Mouse (Mus musculus): ENCODE measurements around the gene Gm2174.

Gene Gm2174

DNA sequence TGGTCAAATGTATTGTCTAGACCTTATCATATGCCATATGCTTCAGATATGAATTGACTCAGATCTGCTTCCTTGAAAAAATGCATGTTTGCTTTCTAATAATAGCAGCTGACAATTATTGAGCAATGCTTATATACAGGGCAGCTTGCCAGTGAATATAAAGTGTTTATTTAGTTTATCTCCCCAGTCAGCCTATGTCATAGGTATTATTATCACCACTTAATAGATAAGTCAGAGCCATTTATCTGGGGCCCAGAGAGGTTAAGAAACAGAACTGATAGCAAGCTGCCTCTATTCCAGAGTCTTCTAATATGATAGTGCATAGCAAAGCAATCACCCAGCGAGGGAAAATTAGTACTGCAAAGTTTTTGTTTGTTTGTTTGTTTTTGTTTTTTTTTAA, 17.1 kb downstream of the Gm2174 start:
- DNase-seq (ENCODE audit: low read depth, low spot score) = no peak
- Histone ChIP-seq H3K36me3 (ENCODE audit: control insufficient read depth, insufficient read depth, low read length, poor library complexity, severe bottlenecking) (no peaks in the 10 kb centered on the region), H3K27me3 (ENCODE audit: control insufficient read depth, insufficient read depth, low read length, poor library complexity, severe bottlenecking) (no peaks in the 10 kb centered on the region)

DNA sequence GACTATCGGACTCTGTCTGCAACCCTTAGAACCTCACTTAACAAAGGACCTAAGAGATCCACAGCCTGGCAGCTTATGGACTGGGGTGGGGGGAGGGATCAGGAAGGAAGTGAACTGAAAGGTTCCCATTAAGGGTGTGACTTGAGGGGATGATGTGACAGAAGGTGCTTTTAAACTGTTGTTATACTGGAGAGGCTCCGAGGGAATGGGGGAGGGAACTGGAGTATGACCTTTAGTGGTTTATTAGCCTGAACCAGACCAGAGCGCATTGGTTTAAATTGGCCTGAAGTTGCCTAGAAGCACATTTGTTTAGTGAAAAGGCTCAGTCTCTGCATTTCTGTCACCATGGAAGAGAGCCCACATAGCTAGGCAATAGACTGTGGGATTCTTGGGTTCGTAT, 19.9 kb downstream of the Gm2174 start:
- Histone ChIP-seq H3K27me3 (ENCODE audit: control insufficient read depth, insufficient read depth, low read length, poor library complexity, severe bottlenecking) (no peaks in the 10 kb centered on the region), H3K36me3 (ENCODE audit: control insufficient read depth, insufficient read depth, low read length, poor library complexity, severe bottlenecking) (no peaks in the 10 kb centered on the region)
- DNase-seq (ENCODE audit: low read depth, low spot score) = no peak

DNA sequence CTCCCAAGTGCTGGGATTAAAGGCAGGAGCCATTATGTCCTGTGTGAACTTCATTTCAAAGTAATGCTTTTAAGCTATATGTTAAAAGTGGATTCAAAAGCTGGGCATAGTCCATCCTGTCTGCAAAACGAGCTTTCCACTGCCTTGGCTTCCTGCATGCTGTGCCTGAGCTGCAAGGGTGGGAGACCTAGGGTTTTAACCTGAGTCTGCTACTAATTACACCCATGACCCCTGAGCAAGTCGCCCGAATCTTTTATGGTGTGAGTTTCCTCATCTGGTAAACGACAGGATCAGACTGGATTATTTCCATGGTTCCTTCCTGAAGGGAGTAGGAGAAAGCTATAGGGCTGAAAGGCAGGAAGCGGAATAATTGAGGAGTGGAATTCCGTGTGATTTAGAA, 20.7 kb downstream of the Gm2174 start:
- DNase-seq (ENCODE audit: low read depth, low spot score) = no peak
- no peaks in the 10 kb centered on the region for H3K27me3 ChIP-seq (ENCODE audit: control insufficient read depth, insufficient read depth, low read length, poor library complexity, severe bottlenecking)
- H3K36me3 ChIP-seq (ENCODE audit: control insufficient read depth, insufficient read depth, low read length, poor library complexity, severe bottlenecking) = no peaks in the 10 kb centered on the region

DNA sequence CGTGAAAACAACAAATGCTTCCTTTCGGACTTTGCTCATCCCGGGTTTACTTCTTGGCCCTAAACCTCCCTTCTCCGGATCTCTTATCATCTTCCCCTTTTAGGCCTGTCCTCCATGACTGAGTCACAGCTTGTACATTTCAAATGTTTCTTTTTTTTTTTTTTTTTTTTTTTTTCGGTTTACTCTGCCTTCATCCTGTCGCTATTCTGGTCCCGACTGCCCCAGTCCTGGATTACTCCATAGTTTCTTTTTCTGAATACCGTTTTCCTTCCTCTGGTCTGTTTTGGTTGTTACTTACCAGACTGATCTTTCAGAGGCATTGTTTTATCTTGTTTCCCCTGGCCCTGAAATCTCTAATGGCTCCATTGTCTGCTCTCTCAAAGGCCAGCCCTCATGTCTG, 26.3 kb downstream of the Gm2174 start:
- Histone ChIP-seq H3K27me3 (ENCODE audit: control insufficient read depth, insufficient read depth, low read length, poor library complexity, severe bottlenecking) (no peaks in the 10 kb centered on the region), H3K36me3 (ENCODE audit: control insufficient read depth, insufficient read depth, low read length, poor library complexity, severe bottlenecking) (no peaks in the 10 kb centered on the region)
- DNase-seq (ENCODE audit: low read depth, low spot score) = no peak

DNA sequence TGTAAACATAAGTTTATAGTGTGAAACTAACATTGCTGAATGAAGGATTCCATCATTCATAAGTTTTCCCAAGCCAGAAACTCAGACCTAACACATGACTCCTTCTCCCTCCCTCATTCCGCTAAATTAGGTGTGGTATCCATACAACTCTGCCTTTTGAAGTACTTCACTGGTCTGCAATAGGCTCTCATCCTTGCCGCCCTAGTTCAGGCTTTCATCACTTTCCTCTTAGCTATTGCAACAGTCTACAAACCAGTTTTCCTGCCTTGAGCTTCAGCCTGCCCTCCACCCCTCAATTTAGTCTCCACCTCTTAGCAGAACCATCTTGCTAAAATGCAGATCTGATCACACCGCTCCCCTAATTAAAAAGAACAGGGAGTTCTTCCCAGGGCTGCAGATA, 29.8 kb downstream of the Gm2174 start:
- no peak for DNase-seq (ENCODE audit: low read depth, low spot score)
- Histone ChIP-seq H3K36me3 (ENCODE audit: control insufficient read depth, insufficient read depth, low read length, poor library complexity, severe bottlenecking) (no peaks in the 10 kb centered on the region), H3K27me3 (ENCODE audit: control insufficient read depth, insufficient read depth, low read length, poor library complexity, severe bottlenecking) (no peaks in the 10 kb centered on the region)

DNA sequence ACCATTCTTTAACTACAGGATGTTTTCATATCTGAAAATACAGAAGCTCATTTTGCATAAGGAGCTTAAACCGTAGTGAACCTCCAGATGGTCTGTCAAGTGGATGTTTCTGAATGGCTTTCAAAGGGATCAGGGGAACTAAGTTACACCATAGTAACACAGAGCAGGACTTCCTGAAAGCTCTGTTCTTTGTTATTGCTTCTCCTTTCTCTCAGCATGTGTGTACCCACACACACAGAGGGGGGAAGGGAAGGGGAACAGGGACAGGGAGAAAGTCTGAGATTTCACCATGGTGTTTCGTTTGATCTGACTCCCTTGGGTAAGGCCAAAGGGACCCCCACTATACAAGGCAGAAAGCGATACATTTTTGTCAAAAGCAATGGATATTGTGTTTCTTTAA, 34.1 kb downstream of the Gm2174 start:
- Histone ChIP-seq H3K27me3 (ENCODE audit: control insufficient read depth, insufficient read depth, low read length, poor library complexity, severe bottlenecking) (no peaks in the 10 kb centered on the region), H3K36me3 (ENCODE audit: control insufficient read depth, insufficient read depth, low read length, poor library complexity, severe bottlenecking) (no peaks in the 10 kb centered on the region)
- DNase-seq (ENCODE audit: low read depth, low spot score) = no peak

DNA sequence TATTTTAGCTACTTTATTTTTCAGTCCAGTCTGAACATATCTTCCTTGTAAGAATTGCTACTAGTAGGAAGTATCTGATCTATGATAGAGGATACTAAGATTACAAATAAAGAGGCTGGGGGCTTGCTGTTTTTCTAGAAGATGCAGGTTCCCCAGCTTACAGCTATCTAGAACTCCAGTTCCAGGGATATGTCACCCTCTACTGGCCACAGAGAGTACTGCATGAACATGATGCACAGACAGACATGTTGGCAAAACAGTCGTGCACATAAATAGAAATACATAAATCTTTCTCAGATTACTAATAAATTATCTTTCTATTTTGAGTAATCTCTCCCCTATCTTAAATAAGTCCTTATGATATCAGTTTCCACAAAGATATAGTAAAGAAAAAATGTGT, 42.0 kb downstream of the Gm2174 start:
- peak; percentile 82 for DNase-seq (ENCODE audit: low read depth, low spot score)

DNA sequence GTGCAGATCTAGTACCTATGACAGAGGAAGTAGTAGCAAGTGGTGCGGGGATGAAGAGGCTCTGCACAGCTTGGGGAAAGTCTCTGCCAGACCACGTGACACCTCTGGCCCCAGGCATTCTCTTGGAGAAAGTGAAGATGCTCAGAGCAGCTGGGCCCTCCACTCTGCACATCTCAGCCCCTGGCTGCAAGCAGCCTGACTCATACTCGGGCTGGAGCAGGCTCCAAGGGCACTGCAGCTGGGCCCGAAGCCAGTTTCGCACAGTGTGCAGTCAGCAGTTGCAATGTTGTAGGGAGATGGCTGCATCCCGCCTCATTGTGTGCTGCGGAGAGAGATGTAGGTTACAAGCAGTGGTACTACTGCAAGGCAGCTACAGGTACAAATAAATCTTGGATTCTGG, 49.5 kb downstream of the Gm2174 start:
- Histone ChIP-seq H3K27me3 (ENCODE audit: control insufficient read depth, insufficient read depth, low read length, poor library complexity, severe bottlenecking) (no peaks in the 10 kb centered on the region), H3K36me3 (ENCODE audit: control insufficient read depth, insufficient read depth, low read length, poor library complexity, severe bottlenecking) (no peaks in the 10 kb centered on the region)
- DNase-seq (ENCODE audit: low read depth, low spot score) = no peak

More for the DNA sequence above, 42.0 kb downstream of the Gm2174 start:
- H3K36me3 ChIP-seq (ENCODE audit: control insufficient read depth, insufficient read depth, low read length, poor library complexity, severe bottlenecking) = no peaks in the 10 kb centered on the region
- no peaks in the 10 kb centered on the region for H3K27me3 ChIP-seq (ENCODE audit: control insufficient read depth, insufficient read depth, low read length, poor library complexity, severe bottlenecking)

Data from splenic B cell, adult 2 months (primary cell).